Mouse (Mus musculus) gastrocnemius, postnatal 14 days (tissue): ENCODE measurements around the gene Snx10. TPM values are rescaled to one million over a fixed set of nuclear protein-coding genes. Genes with fewer than 3 reads are reported as not detected.

Source experiments
- DNase-seq: peaks from one replicate; pipeline ENCODE4 v3.0.0; 2021; ENCODE audit warnings: mixed read lengths
- intact Hi-C: fragments of 180-260 bp; cut with DNase I; formaldehyde crosslinking; loops from one replicate; pipeline ENCODE4 v1.15.1; 2025; ENCODE audit warnings: low total_unique reads
- microRNA-seq, 2 experiments: library from miRNA; unstranded; fragments of <30 nt; microRNA quantifications; one replicate each; pipeline ENCODE4 v1.2.0; 2021
- total RNA-seq, 2 experiments: library from RNA; stranded (reverse); gene quantifications; 2 replicates each; pipeline ENCODE4 v1.2.3; 2021

Snx10 gene
- total RNA-seq, 2 experiments from 2014 or later: 5.2 to 5.3 TPM

- no peak for DNase-seq
- intact Hi-C loops: no loop called here
Measured at GRCm38 (mm10) chr6:51613661-51614060, 90.0 kb downstream of the Snx10 start.

DNA sequence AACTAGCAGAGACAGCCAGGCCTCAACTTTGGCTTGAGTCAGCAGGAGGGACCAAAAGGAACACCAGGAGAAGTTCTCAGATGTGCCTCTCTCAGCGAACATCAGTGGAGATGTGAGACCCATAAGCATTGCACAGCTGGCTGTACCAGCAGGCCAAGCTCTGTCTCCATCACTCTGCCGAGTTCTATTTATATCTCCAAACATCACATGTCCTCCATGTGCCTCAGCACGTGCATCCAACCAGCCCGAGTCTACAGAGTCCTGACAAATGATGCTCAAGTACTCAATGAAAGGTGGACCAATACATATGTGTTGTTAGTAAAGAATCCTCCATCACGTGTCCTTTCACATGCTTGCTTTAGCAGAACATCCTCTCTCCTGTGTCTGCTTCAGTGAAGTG lies 103.1 kb downstream of the Snx10 start:
- DNase-seq: no peak
- intact Hi-C loops: no loop called here

DNA sequence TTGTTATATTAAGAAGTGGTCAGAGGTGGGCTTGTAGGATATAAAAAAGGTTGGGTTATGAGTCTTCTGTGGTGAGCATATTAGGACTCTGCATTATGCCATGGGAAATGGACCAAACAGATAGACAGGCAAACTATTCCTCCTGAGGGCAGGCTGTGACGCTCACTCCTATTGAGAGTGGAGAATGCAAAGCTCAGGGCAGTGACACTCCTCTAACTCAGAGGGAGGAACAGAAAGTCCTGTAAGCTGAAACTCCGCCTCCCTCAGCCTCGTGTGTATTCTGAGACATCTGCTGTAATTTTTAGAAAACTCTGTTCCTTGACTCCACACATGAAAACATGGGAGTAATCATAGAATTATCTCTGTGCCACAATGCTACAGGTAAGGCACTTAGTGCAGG lies 106.0 kb downstream of the Snx10 start:
- DNase-seq: no peak
- intact Hi-C loops: no loop called here

- intact Hi-C loops: no loop called here
- DNase-seq: no peak
Measured at GRCm38 (mm10) chr6:51630184-51630583, 106.5 kb downstream of the Snx10 start.

- intact Hi-C loops: no loop called here
- no peak for DNase-seq
Measured at GRCm38 (mm10) chr6:51632928-51633662, 109.4 kb downstream of the Snx10 start.

DNA sequence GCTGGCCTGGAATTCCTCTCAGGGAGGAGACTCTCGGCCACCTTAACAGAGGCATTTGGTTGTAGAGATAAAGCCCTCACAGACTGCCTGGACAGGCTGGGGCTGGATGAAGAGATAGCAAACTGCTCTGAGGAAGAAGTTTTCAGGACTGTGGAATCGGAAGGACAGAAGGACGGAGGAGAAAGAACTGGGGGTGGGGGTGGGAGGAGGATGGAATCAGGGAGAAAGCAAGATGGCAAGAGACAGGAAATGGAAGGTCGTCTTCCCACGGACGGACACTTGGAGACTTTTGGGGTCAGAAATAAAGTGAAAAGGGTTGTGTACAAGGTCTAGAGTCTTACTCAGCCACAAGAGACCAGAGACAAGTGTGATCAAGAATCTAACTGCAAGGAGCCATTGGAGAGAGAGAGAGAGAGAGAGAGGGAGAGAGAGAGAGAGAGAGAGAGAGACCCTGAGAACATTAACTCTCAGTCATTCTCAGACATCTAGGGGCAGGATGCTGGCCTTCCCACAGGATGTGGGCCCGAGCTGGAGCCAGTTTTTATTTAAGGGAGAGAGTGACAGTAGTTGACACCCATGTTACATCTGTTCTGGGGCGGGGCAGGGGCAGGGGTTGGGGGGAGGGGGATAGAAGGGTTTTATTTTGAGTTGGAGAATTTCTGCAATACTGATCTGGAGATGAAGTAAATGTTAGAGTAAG lies 110.1 kb downstream of the Snx10 start:
- DNase-seq: no peak
- intact Hi-C loops: no loop called here

- intact Hi-C loops: no loop called here
- DNase-seq: no peak
Measured at GRCm38 (mm10) chr6:51636019-51636568, 112.4 kb downstream of the Snx10 start.

Small RNA genes lying within 50 kb of the gene (microRNA-seq; reads per million reads assigned to microRNA genes)
- 0 reads per million in 2 experiments for gene Gm22914

Other genes with a start within 250 kb of the Snx10 start
- under 1 TPM in 1 of 2 experiments, not detected in 1; 0.08 TPM for gene Nfe2l3, start 91.2 kb upstream of the Snx10 start, total RNA-seq
- gene Hnrnpa2b1, start 54.0 kb upstream of the Snx10 start, total RNA-seq: 100 to 1,000 TPM; 255 to 265 TPM
- 10 to 100 TPM; 48.2 to 55.3 TPM for gene Cbx3, start 53.5 kb upstream of the Snx10 start, total RNA-seq